Mouse (Mus musculus) myocyte (in vitro differentiated cells): Measurements from ENCODE around the gene Aire.
"Not testable (repeated sequence)": the region's sequence is repeated elsewhere in the genome, so short reads cannot be mapped to it uniquely, and the experiment has no call there.

Source experiments
- CEBPB ChIP-seq: IDR thresholded peaks from 2 replicates; pipeline ENCODE4 v1.6.1; 2011; ENCODE audit warnings: mild to moderate bottlenecking, moderate library complexity; ENCODE audit not compliant: poor library complexity, insufficient read depth, severe bottlenecking
- E2F4 ChIP-seq: IDR thresholded peaks from one replicate; pipeline ENCODE4 v1.6.1; 2011; ENCODE audit warnings: mild to moderate bottlenecking, control low read depth, moderate library complexity; ENCODE audit not compliant: insufficient read depth
- MYOG ChIP-seq, 3 experiments: IDR thresholded peaks; one replicate each; pipeline ENCODE4 v1.6.1; 2011; ENCODE audit warnings: control low read depth in 2 of 3, low read depth in 2 of 3, mild to moderate bottlenecking in 2 of 3; ENCODE audit not compliant: insufficient read length in 2 of 3, control insufficient read depth in 1 of 3, insufficient read depth in 1 of 3
- TCF3 ChIP-seq: IDR thresholded peaks from one replicate; pipeline ENCODE4 v1.6.1; 2011; ENCODE audit warnings: low read depth, control low read depth; ENCODE audit not compliant: insufficient read length

GRCm38 (mm10) chr10:78019984-78020383, 23.4 kb downstream of the Aire start:
- TF ChIP-seq TCF3; MYOG (IDR thresholded peaks at IDR 0.05; ENCODE audit: control insufficient read depth in 1 of 3, insufficient read depth in 1 of 3, insufficient read length in 2 of 3, low read depth in 2 of 3); E2F4; CEBPB: not testable (repeated sequence)
